Mouse (Mus musculus) NIH3T3 (cell line): ENCODE measurements around the gene Tcea3.

Source experiments
- DNase-seq: peaks from one replicate; pipeline ENCODE4 v3.0.0-alpha.2; 2012; ENCODE audit warnings: low read depth

Gene Tcea3

DNA sequence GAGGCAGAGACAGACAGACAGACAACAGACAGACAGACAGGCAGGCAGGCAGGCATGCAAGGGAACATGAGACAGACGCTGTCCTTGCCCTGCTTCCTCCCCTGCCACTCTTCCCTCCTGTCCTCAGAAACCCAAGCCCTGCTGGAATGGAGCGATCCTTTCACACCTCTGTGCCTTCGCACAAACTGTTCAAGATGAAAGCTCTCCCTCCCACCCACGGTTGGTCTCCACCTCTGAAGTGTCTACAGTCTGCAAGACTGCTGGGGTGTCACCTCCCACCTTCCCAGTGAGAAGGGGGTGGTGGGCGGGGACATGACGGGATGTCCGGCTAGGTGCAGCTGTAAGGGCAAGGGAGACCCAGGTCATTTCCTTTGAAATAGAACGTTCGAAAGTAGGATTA is 34.1 kb downstream of the Tcea3 start:
- DNase-seq: no peak

GRCm38 (mm10) chr4:136282621-136283480 is 35.3 kb downstream of the Tcea3 start:
- no peak for DNase-seq

DNA sequence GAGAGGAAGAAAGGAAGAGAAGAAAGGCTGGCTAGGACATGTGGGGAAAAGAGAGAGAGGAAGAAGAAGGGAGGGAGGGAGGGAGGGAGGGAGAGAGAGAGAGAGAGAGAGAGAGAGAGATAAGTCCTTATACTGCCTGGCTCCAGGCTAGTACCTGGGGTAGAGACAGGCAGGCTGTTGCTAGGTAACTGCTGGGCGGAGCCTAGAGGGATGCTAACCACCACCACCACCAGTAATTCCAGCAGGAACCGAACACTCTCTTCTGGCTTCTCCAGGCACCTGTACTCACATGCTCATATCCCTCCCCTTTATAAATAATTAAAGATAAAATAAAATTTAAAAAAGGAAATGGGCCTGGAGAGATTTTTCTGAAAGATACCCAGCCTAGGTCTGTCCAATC is 36.3 kb downstream of the Tcea3 start:
- DNase-seq: no peak

GRCm38 (mm10) chr4:136284455-136284854 is 36.9 kb downstream of the Tcea3 start, which contains the start of gene Zfp46:
Zfp46 (plus strand) TSS chr4:136284683.
- peak; percentile 60 for DNase-seq

GRCm38 (mm10) chr4:136284891-136285290 is 37.4 kb downstream of the Tcea3 start:
- DNase-seq: no peak

GRCm38 (mm10) chr4:136285348-136285810 is 37.9 kb downstream of the Tcea3 start:
- DNase-seq: peak; percentile 95

DNA sequence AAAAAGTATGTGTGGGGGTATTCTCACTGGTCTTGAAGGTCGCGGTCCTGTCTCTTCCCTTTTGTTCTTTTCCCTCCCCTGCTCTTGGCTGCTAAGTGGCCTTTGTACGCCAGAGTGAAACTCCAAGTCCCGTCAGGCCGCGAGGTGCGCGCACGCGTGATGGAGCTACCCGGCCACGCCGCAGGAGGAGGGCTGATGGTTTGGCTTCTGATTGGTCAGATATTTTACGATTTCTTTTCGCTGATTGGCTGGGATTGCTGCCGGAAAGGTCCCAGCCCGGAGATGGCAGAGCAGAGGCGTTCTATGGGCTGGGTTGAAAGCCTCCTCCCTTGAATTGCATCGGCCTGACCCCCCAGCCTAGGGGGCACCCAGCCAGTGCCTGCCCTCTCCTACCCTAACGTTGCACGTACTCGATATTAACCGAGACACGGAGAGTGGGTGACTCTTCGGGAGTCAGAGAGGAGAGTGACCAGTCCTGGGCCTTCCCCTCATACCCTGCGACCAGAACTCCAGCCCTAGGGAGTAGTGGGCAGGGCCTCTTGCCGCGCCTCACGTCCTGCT is 38.4 kb downstream of the Tcea3 start:
- DNase-seq: peak; percentile 96

DNA sequence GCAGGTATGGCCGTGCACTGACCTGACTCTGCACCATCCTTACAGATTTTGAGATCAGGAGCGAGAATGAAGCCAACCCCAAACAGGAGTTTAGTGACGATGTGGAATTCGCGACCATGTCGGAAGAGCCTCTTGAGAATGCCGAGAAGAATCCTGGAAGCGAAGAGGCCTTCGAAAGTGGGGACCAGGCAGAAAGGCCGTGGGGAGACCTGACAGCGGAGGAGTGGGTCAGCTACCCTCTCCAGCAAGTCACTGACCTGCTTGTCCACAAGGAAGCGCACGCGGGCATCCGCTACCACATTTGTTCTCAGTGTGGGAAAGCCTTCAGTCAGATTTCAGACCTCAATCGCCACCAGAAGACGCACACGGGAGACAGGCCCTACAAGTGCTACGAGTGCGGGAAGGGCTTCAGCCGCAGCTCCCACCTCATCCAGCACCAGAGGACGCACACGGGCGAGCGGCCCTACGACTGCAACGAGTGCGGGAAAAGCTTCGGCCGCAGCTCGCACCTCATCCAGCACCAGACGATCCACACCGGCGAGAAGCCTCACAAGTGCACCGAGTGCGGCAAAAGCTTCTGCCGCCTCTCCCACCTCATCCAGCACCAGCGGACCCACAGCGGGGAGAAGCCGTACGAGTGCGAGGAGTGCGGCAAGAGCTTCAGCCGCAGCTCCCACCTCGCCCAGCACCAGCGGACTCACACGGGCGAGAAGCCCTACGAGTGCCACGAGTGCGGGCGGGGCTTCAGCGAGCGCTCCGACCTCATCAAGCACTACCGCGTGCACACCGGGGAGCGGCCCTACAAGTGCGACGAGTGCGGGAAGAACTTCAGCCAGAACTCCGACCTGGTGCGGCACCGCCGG is 42.6 kb downstream of the Tcea3 start:
- DNase-seq: no peak

GRCm38 (mm10) chr4:136290781-136291595 is 43.5 kb downstream of the Tcea3 start:
- no peak for DNase-seq

DNA sequence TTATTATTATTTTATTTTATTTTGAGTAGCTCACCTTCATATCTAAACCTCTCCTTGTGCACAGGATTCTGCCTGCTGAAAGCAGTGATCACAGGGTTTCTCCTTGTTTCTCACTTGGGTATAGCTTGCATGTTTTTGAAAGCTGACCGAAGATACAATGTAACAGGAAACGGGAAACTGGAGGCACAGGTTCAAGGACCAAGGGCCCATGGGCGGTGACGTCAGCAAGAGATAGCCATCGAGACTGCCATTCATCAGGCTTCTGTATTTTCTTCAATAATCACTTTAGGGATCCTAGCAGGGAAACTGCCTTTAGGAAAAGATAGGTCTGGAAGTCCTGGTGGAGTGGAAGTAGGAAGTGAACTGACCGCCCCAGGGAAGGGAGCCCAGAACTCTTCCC is 44.2 kb downstream of the Tcea3 start:
- DNase-seq: no peak

DNA sequence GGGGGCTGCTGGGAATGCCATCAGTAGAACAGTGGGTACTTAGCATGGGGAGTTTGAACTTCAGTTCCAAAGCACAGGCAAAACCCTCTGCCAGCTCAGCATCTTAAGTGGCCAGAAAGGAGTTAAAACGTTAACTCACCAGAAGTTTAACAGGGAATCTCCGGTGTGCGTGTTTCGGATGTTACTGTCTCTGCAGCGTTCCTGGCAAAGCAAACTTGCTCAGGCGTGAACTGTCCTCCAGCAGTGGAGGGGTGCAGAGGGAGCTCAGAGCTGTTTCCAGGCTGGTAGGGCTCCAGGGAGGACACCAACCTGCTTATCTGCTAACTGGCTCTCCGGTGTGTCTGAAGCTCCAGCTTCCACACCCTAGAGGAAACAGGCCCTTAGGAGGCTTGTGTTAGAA is 48.4 kb downstream of the Tcea3 start:
- DNase-seq: no peak

- DNase-seq: no peak
Observed at GRCm38 (mm10) chr4:136302462-136302861, 54.9 kb downstream of the Tcea3 start.

DNA sequence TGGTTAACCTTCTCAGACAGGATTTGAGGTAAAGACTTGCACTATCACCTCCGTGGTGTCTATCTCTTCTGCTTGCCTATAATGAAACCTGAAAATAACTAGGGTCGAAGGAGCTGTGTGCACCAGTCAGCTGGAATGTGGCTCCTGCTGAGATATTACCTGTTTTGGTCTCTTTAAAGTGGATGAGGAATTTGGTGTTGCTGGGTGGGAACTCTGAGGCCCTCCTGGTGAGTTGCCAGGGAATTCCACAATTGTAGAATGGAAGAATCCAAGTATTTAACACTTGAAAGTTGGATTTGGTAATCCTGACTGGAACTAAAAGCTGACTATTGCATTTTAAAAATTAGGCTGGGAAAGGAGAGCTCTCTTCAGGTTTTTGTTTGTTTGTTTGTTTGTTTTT is 56.7 kb downstream of the Tcea3 start:
- peak; percentile 81 for DNase-seq

GRCm38 (mm10) chr4:136308355-136308754 is 60.8 kb downstream of the Tcea3 start:
- DNase-seq: peak; percentile 22

DNA sequence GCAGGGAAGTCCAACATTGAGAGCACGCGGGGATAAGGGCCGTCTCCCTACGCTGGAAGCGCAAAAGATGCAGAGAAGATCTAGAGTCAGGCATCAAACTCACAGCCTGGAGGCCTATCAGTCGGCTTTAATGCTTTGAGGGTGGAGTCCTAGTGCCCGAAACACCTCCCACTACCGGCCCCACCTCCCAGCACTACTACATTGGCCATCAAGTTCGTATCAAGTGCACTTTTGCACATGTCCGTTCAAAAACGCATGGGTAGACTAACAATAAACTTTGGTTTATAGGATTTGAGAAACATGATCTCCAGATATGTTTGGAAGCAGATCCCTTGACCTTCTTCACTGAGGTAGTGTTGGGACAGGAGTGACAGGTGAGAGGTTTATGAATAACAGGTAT is 62.3 kb downstream of the Tcea3 start:
- DNase-seq: peak; percentile 72

- peak; percentile 98 for DNase-seq
Observed at GRCm38 (mm10) chr4:136310229-136311041, 62.9 kb downstream of the Tcea3 start, which contains the start of gene Hnrnpr. Hnrnpr (plus strand) TSS chr4:136310942.

DNA sequence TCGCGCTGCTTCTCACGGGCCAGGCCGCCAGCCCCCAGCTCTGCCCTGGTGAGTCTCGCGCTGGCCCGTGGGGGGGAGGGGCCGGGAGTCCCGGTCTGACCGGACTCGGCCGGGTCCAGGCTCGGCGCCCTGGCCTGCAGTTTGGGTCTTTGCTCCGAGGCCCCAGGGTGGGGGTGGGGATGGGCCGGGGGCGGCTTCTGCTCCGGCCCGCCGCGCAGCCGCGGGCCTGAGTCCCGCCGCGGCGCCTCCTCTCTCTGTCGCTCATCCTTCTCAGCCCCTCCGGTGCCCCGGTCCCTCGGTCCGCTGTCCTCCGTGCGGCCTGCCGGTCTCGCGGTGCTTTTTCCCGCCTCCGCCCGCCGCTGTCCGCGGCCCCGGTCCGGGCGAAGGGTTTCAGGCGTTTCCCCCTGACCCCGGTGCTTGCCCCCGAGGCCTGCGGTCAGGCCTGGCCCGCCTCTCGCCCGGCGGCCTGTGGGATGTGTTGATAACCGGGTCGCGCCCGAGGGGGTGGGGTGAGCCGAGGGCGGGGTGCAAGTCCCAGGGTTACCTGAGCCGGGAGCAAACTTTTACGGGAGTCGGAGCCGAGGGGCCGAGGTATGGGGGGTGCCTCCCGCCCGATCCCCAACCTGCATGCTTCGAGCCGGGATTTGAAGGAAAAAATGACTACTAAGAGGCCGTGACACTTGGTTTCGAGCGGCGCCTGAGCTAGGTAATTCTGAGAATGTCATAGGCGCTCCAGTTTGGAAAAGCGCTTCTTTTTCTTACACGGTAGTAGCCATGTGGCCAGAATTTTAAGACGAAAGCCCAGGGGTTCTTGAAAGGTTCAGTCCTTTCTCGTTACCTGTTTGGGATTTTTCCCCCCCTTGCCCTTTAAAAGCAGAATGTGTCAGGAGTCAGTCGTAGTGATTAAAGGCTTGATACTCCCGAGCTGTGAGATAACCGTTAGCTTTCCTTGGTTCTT is 63.8 kb downstream of the Tcea3 start:
- peak; percentile 25 for DNase-seq

DNA sequence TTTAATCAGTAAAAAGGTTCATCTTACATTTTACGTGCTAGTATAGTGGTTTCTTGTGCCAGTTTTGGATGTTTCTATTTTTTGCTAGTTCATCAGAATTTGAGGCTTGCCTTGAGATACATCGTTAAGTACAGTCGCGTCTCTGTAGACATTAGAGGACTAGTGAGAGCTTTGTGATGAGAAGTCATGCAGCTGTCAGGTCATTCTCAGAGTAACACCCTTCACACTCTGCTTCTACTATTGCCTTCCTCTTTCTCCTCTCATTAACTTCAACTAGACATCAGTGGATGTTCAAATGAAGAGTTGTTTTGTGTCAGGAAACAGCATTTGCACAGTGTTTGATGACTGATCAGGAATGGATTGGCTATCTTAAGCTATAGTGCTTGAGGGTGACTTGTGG is 65.1 kb downstream of the Tcea3 start:
- DNase-seq: no peak

DNA sequence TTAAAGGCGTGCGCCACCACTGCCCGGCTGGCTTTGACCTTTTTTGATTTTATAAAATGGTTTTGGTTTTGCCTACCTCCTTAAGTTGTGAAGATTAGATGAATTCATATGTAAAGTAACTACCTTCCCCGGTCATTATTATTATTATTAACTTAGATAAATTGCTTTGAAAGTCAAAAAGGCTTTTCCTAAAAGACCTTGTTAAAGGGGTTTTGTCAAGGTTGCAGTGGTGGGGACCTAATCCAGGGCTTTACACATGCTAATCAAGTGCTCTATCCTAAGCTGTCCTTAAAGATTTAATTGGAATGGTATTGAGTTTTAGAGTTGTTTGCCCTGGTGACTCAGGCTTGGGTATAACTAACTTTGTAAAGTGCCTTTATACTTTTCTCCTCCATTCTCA is 70.1 kb downstream of the Tcea3 start:
- DNase-seq: no peak

DNA sequence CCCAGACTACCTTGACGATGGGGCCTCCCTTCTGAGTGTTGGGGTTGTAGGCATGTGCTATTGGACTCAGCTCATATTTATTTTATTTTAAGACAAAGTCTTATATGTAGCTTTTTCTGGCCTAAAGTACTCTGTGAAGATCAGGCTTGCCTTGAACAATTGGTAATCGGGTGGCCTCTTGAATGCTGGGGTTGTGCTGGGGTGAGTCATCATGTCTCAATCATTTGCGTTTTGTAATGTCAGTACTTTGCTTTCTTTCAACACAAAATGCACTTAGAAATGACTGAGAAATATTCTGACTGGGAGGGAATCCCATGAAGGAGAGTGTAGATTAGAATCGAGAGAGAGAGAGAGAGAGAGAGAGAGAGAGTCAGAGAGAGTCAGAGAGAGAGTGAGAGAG is 72.5 kb downstream of the Tcea3 start:
- DNase-seq: peak; percentile 76
